Mouse (Mus musculus) heart, postnatal 0 days (tissue): ENCODE data around the gene Mapk7. TPM values are rescaled to one million over a fixed set of nuclear protein-coding genes. Genes with fewer than 3 reads are reported as not detected.

ENCODE experiments used
- ATAC-seq: fragments of 200-750 bp; cut with Nextera tagmentation; 2 replicates; pipeline ENCODE4 v1.8.0; 2017; ENCODE audit warnings: low read depth, moderate number of reproducible peaks, moderate library complexity; ENCODE audit not compliant: insufficient read depth
- DNase-seq: peaks from one replicate; pipeline ENCODE4 v3.0.0-alpha.2; 2016; ENCODE audit warnings: low spot score
- H3K27ac ChIP-seq: fragments of 300-500 bp; sonication (generic); 2 replicates; pipeline ENCODE4 v1.5.1; 2014; ENCODE audit warnings: low read depth, mild to moderate bottlenecking
- H3K27me3 ChIP-seq: fragments of 300-500 bp; sonication (generic); 2 replicates; pipeline ENCODE4 v1.6.1; 2014; ENCODE audit warnings: low read length, mixed read lengths; ENCODE audit not compliant: control insufficient read depth, insufficient read depth
- H3K36me3 ChIP-seq: fragments of 300-500 bp; sonication (generic); replicated peaks from 2 replicates; pipeline ENCODE4 v1.6.1; 2014; ENCODE audit warnings: low read length, mixed read lengths; ENCODE audit not compliant: control insufficient read depth, insufficient read depth
- H3K4me1 ChIP-seq: fragments of 300-500 bp; sonication (generic); 2 replicates; pipeline ENCODE4 v1.6.1; 2014; ENCODE audit warnings: antibody characterized with exemption; ENCODE audit not compliant: control insufficient read depth, insufficient read depth
- H3K4me2 ChIP-seq: fragments of 300-500 bp; sonication (generic); 2 replicates; pipeline ENCODE4 v1.6.1; 2014; ENCODE audit warnings: low read depth, mild to moderate bottlenecking, low read length, moderate library complexity
- H3K4me3 ChIP-seq: fragments of 300-500 bp; sonication (generic); 2 replicates; pipeline ENCODE4 v1.5.1; 2014; ENCODE audit warnings: low read depth, low read length
- H3K9ac ChIP-seq: fragments of 300-500 bp; sonication (generic); replicated peaks from 2 replicates; pipeline ENCODE4 v1.6.1; 2014; ENCODE audit warnings: low read depth, low read length, mixed read lengths
- H3K9me3 ChIP-seq: fragments of 300-500 bp; sonication (generic); replicated peaks from 2 replicates; pipeline ENCODE4 v1.6.1; 2016; ENCODE audit warnings: low read length; ENCODE audit not compliant: control insufficient read depth
- CTCF ChIP-seq: IDR thresholded peaks from 2 replicates; pipeline ENCODE4 v1.5.1; 2016; ENCODE audit warnings: antibody characterized with exemption, control low read depth, low read depth
- EP300 ChIP-seq: IDR thresholded peaks from 2 replicates; pipeline ENCODE4 v1.6.1; 2016; ENCODE audit warnings: antibody characterized with exemption, low read depth
- WGBS: fragments of 180-500 bp; shearing (Covaris S2); extraction: QIAGEN DNeasy Blood & Tissue Kit; methylation state at CpG from one replicate; pipeline ENCODE4 v1.1.7; 2014; 5-methylcytosine and 5-hydroxymethylcytosine counted together
- polyA plus RNA-seq: library from polyadenylated mRNA; unstranded; fragments of >200 nt; fragmentation: Nextera tagmentation; extraction: Ambion mirVana; gene quantifications from 2 replicates; pipeline ENCODE4 v1.2.1, GENCODE M21; 2015
- total RNA-seq: library from RNA; depleted of rRNA; stranded (reverse); fragments of >200 nt; gene quantifications from 2 replicates; pipeline ENCODE4 v1.2.3, GENCODE M21; 2014; ENCODE audit warnings: low replicate concordance

Gene Mapk7
- total and polyA plus RNA-seq, 2 experiments from 2014 or later, result 12.5 to 33.5 TPM

DNA sequence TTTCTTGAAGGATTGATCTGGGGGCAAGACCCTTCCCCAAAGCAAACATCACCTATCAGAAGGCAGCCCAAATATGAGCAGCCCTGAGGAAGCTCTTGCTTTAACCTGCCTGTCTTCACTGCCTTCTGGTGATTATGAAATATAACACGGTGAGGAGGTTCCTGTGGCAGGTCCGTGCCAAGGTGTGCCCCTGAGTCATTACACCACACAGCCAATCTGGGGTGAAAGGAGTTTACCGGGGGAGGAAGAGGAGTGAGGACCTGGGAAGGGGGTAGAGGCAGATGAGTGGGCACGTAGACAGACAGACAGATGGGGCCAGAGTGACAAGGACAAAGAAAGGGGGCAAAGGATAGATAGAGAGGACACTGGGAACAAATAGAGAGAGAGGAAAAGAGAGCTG lies 20.6 kb downstream of the Mapk7 start:
- no peak for ATAC-seq
- H3K9me3 ChIP-seq, result no peaks in the 10 kb centered on the region
- H3K27ac ChIP-seq, result no peak overlapping the region
- H3K4me3 ChIP-seq, result no peak overlapping the region
- H3K4me2 ChIP-seq, result no peak overlapping the region
- no peak overlapping the region for H3K9ac ChIP-seq
- H3K27me3 ChIP-seq, result no peaks in the 10 kb centered on the region
- TF ChIP-seq EP300 (no peak), CTCF (no peak)
- 61% methylated on average over 4 of the region's 4 CpGs for WGBS
- no peak for DNase-seq
- no peaks in the 10 kb centered on the region for H3K36me3 ChIP-seq
- H3K4me1 ChIP-seq, result no peaks in the 10 kb centered on the region

DNA sequence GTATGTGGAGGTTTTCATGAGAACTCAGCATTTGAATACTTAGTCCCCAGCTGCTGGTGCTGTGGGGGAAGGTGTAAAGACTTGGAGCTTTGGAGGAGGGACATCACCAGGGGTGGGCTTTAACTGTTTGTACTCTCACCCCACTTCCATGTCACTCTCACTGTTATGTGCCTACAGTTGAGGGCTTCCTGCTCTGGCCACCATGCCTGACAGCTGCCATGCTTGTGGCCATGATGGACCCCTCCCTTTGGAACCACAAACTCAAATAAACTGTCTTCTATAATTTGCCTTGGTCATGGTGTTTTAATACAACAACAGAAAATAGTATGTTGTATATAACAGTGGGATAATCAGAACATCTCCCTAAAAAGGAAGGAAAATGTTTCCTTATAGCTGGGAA lies 23.3 kb downstream of the Mapk7 start:
- Histone ChIP-seq H3K4me1 (no peaks in the 10 kb centered on the region), H3K9ac (no peak overlapping the region), H3K4me2 (no peak overlapping the region), H3K27me3 (no peaks in the 10 kb centered on the region), H3K9me3 (peaks cover 8% of the 10 kb centered on the region; the same call in 1 of the 2 replicates), H3K27ac (no peak overlapping the region), H3K4me3 (no peak overlapping the region), H3K36me3 (no peaks in the 10 kb centered on the region)
- no peak for TF ChIP-seq EP300
- DNase-seq (no peak), ATAC-seq (no peak)

DNA sequence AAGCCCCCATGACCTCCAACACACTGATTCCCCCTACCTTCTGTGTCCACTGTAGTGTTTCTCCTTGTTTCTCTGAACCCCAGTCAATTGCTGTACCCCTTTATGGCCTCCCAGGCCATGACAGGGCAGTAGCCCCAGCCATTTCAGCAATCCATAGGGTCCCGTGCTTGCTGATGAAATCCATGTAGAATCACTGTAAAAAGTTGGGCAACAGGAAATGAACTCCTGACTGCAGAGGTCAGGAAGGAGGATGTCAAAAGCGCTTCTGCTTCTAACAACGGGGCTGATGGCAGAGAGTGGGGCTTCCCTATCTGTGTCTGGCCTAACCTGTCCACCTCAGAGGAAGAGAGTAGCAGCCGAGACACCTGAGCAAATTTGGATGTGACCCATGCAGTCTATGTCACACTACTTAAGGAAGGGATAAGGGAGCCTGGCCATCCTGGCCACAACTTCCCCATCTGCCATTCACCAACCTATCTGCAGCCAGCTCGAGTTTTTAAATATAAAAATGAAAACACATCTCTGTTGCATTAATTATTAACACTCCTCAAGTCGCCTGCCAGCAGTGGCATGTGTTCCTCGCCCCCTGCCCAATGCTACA lies 24.8 kb downstream of the Mapk7 start:
- H3K4me1 ChIP-seq, result no peaks in the 10 kb centered on the region
- TF ChIP-seq CTCF (no peak), EP300 (no peak)
- WGBS, result 61% methylated on average over 7 of the region's 7 CpGs
- H3K9ac ChIP-seq, result no peak overlapping the region
- H3K27me3 ChIP-seq, result no peaks in the 10 kb centered on the region
- peaks cover 8% of the 10 kb centered on the region; the same call in 1 of the 2 replicates for H3K9me3 ChIP-seq
- H3K4me2 ChIP-seq, result no peak overlapping the region
- no peak overlapping the region for H3K27ac ChIP-seq
- no peaks in the 10 kb centered on the region for H3K36me3 ChIP-seq
- ATAC-seq, result no peak
- no peak overlapping the region for H3K4me3 ChIP-seq
- DNase-seq, result no peak

DNA sequence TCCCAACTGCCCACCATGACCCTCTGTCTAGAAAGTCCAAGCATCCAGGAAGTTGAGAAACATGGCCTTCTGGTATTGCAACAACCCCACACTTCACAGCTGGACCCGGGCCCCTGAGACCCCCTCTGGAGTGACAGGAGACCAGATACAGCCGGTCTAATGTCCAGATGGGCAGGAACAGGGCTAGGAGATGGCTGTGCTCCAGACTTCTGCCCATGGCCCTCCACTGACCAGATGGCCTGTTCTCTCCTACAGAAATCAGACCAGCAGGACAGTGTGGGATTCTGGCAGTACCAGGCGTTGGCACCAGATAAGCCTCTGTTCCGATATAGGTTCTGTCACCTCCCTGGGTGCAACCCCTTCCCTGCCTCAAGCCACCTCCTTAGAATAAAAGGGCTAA lies 25.7 kb downstream of the Mapk7 start:
- Histone ChIP-seq H3K36me3 (no peaks in the 10 kb centered on the region), H3K4me1 (no peaks in the 10 kb centered on the region), H3K9ac (no peak overlapping the region), H3K4me3 (no peak overlapping the region), H3K27me3 (no peaks in the 10 kb centered on the region), H3K27ac (no peak overlapping the region), H3K4me2 (no peak overlapping the region), H3K9me3 (peaks cover 8% of the 10 kb centered on the region; the same call in 1 of the 2 replicates)
- 63% methylated on average over 4 of the region's 4 CpGs for WGBS
- ATAC-seq (no peak), DNase-seq (no peak)
- TF ChIP-seq EP300 (no peak), CTCF (no peak)

DNA sequence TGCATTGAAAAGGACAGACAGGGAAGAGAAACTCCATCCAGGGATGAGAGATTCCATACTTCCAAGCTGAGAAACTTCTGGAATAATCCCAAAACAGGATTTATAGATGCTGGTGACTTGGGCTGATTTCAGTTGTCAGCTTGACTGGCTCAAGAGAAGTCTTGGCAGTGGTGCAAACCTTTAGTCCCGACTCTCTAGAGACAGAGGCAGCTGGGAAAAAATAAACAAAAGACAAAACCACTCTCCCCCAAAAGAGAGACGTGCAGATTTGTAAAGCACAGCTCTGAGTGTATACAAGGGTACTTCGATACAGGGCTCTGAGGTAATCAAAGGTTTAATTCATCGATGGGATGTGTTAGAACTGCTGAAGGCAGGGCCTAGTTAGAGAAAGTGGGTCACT lies 28.8 kb downstream of the Mapk7 start:
- Histone ChIP-seq H3K27me3 (no peaks in the 10 kb centered on the region), H3K36me3 (no peaks in the 10 kb centered on the region), H3K4me1 (no peaks in the 10 kb centered on the region), H3K27ac (no peak overlapping the region), H3K9ac (no peak overlapping the region), H3K9me3 (peaks cover 8% of the 10 kb centered on the region; the same call in 1 of the 2 replicates), H3K4me2 (no peak overlapping the region), H3K4me3 (no peak overlapping the region)
- DNase-seq (no peak), ATAC-seq (no peak)
- TF ChIP-seq CTCF (no peak), EP300 (no peak)
- WGBS, result 58% methylated on average over 4 of the region's 4 CpGs

DNA sequence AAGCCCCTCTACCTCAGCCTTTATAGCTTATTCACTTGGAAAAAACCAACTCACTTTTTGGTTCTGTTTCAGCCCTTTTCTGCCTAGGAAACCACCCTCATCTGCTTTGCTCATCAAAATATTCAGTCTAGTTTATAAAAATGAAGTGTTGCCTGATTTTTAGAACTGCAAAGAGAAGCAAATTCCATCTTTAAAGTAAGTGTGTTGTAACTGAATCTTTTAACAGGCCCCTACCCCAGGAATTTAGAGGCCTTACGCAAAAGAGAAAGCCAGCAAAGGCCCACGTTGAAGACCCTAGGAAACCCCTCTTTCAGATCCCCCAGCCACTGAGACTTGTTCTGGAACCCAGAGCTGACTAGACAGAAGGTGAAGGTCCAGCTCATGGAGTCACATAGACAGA lies 30.1 kb downstream of the Mapk7 start:
- Histone ChIP-seq H3K27me3 (no peaks in the 10 kb centered on the region), H3K9ac (no peak overlapping the region), H3K9me3 (peaks cover 8% of the 10 kb centered on the region; the same call in 1 of the 2 replicates), H3K4me2 (no peak overlapping the region), H3K27ac (no peak overlapping the region), H3K36me3 (no peaks in the 10 kb centered on the region), H3K4me3 (no peak overlapping the region), H3K4me1 (no peaks in the 10 kb centered on the region)
- 58% methylated on average over 2 of the region's 2 CpGs for WGBS
- ATAC-seq (no peak), DNase-seq (no peak)
- TF ChIP-seq EP300 (no peak), CTCF (no peak)
